Mouse (Mus musculus): ENCODE data around the gene Plxnc1. TPM values are rescaled to one million over a fixed set of nuclear protein-coding genes. Genes with fewer than 3 reads are reported as not detected.

Gene Plxnc1
- polyA plus RNA-seq, 1 experiment: 1.3 TPM

- no peak overlapping the region for H3K4me3 ChIP-seq (ENCODE audit: low read depth, low read length)
- no peaks in the 10 kb centered on the region for H3K4me1 ChIP-seq (ENCODE audit: control insufficient read depth, insufficient read depth, low read length)
- H3K9ac ChIP-seq (ENCODE audit: low read depth, poor library complexity, severe bottlenecking): no peak overlapping the region
- H3K36me3 ChIP-seq (ENCODE audit: control insufficient read depth, insufficient read depth, low read length, poor library complexity, severe bottlenecking): no peaks in the 10 kb centered on the region
- no peaks in the 10 kb centered on the region for H3K27me3 ChIP-seq (ENCODE audit: control insufficient read depth, insufficient read depth, low read length, poor library complexity, severe bottlenecking)
- H3K27ac ChIP-seq (ENCODE audit: insufficient read depth, low read length): no peak overlapping the region
- no peak for TF ChIP-seq CTCF (IDR thresholded peaks at IDR 0.05; ENCODE audit: low read depth, low read length)
- no peak for TF ChIP-seq EP300 (IDR thresholded peaks at IDR 0.05; ENCODE audit: insufficient read depth, low read depth, low read length)
- no peak for TF ChIP-seq POLR2A (IDR thresholded peaks at IDR 0.05; ENCODE audit: insufficient read depth, low read length)
- no peaks in the 10 kb centered on the region for H3K9me3 ChIP-seq (replicated peaks; ENCODE audit: control insufficient read depth, insufficient read depth, low read length, poor library complexity, severe bottlenecking)
Observed at GRCm38 (mm10) chr10:94858277-94859033, 86.2 kb downstream of the Plxnc1 start.

- Histone ChIP-seq H3K4me1 (ENCODE audit: control insufficient read depth, insufficient read depth, low read length) (no peaks in the 10 kb centered on the region), H3K9me3 (replicated peaks; ENCODE audit: control insufficient read depth, insufficient read depth, low read length, poor library complexity, severe bottlenecking) (no peaks in the 10 kb centered on the region), H3K36me3 (ENCODE audit: control insufficient read depth, insufficient read depth, low read length, poor library complexity, severe bottlenecking) (no peaks in the 10 kb centered on the region), H3K27me3 (ENCODE audit: control insufficient read depth, insufficient read depth, low read length, poor library complexity, severe bottlenecking) (no peaks in the 10 kb centered on the region), H3K27ac (ENCODE audit: insufficient read depth, low read length) (no peak overlapping the region), H3K9ac (ENCODE audit: low read depth, poor library complexity, severe bottlenecking) (no peak overlapping the region), H3K4me3 (ENCODE audit: low read depth, low read length) (no peak overlapping the region)
- TF ChIP-seq POLR2A (IDR thresholded peaks at IDR 0.05; ENCODE audit: insufficient read depth, low read length): no peak
- TF ChIP-seq EP300 (IDR thresholded peaks at IDR 0.05; ENCODE audit: insufficient read depth, low read depth, low read length): no peak
- TF ChIP-seq CTCF (IDR thresholded peaks at IDR 0.05; ENCODE audit: low read depth, low read length): no peak
Observed at GRCm38 (mm10) chr10:94850565-94850964, 94.1 kb downstream of the Plxnc1 start.

- no peaks in the 10 kb centered on the region for H3K27me3 ChIP-seq (ENCODE audit: control insufficient read depth, insufficient read depth, low read length, poor library complexity, severe bottlenecking)
- H3K9ac ChIP-seq (ENCODE audit: low read depth, poor library complexity, severe bottlenecking): no peak overlapping the region
- H3K9me3 ChIP-seq (replicated peaks; ENCODE audit: control insufficient read depth, insufficient read depth, low read length, poor library complexity, severe bottlenecking): no peaks in the 10 kb centered on the region
- no peaks in the 10 kb centered on the region for H3K4me1 ChIP-seq (ENCODE audit: control insufficient read depth, insufficient read depth, low read length)
- H3K27ac ChIP-seq (ENCODE audit: insufficient read depth, low read length): no peak overlapping the region
- H3K4me3 ChIP-seq (ENCODE audit: low read depth, low read length): no peak overlapping the region
- no peaks in the 10 kb centered on the region for H3K36me3 ChIP-seq (ENCODE audit: control insufficient read depth, insufficient read depth, low read length, poor library complexity, severe bottlenecking)
- no peak for TF ChIP-seq POLR2A (IDR thresholded peaks at IDR 0.05; ENCODE audit: insufficient read depth, low read length)
- no peak for TF ChIP-seq CTCF (IDR thresholded peaks at IDR 0.05; ENCODE audit: low read depth, low read length)
- no peak for TF ChIP-seq EP300 (IDR thresholded peaks at IDR 0.05; ENCODE audit: insufficient read depth, low read depth, low read length)
Observed at GRCm38 (mm10) chr10:94849930-94850329, 94.7 kb downstream of the Plxnc1 start.

GRCm38 (mm10) chr10:94849360-94849759 lies 95.3 kb downstream of the Plxnc1 start:
- TF ChIP-seq POLR2A (IDR thresholded peaks at IDR 0.05; ENCODE audit: insufficient read depth, low read length) (no peak), EP300 (IDR thresholded peaks at IDR 0.05; ENCODE audit: insufficient read depth, low read depth, low read length) (no peak), CTCF (IDR thresholded peaks at IDR 0.05; ENCODE audit: low read depth, low read length) (no peak)
- no peak overlapping the region for H3K9ac ChIP-seq (ENCODE audit: low read depth, poor library complexity, severe bottlenecking)
- no peaks in the 10 kb centered on the region for H3K4me1 ChIP-seq (ENCODE audit: control insufficient read depth, insufficient read depth, low read length)
- H3K4me3 ChIP-seq (ENCODE audit: low read depth, low read length): no peak overlapping the region
- no peaks in the 10 kb centered on the region for H3K9me3 ChIP-seq (replicated peaks; ENCODE audit: control insufficient read depth, insufficient read depth, low read length, poor library complexity, severe bottlenecking)
- H3K27me3 ChIP-seq (ENCODE audit: control insufficient read depth, insufficient read depth, low read length, poor library complexity, severe bottlenecking): no peaks in the 10 kb centered on the region
- no peak overlapping the region for H3K27ac ChIP-seq (ENCODE audit: insufficient read depth, low read length)
- no peaks in the 10 kb centered on the region for H3K36me3 ChIP-seq (ENCODE audit: control insufficient read depth, insufficient read depth, low read length, poor library complexity, severe bottlenecking)

GRCm38 (mm10) chr10:94848344-94848743 lies 96.3 kb downstream of the Plxnc1 start:
- no peak overlapping the region for H3K4me3 ChIP-seq (ENCODE audit: low read depth, low read length)
- H3K36me3 ChIP-seq (ENCODE audit: control insufficient read depth, insufficient read depth, low read length, poor library complexity, severe bottlenecking): no peaks in the 10 kb centered on the region
- H3K27ac ChIP-seq (ENCODE audit: insufficient read depth, low read length): no peak overlapping the region
- H3K9ac ChIP-seq (ENCODE audit: low read depth, poor library complexity, severe bottlenecking): no peak overlapping the region
- no peaks in the 10 kb centered on the region for H3K27me3 ChIP-seq (ENCODE audit: control insufficient read depth, insufficient read depth, low read length, poor library complexity, severe bottlenecking)
- H3K9me3 ChIP-seq (replicated peaks; ENCODE audit: control insufficient read depth, insufficient read depth, low read length, poor library complexity, severe bottlenecking): no peaks in the 10 kb centered on the region
- TF ChIP-seq CTCF (IDR thresholded peaks at IDR 0.05; ENCODE audit: low read depth, low read length): no peak
- no peak for TF ChIP-seq EP300 (IDR thresholded peaks at IDR 0.05; ENCODE audit: insufficient read depth, low read depth, low read length)
- no peak for TF ChIP-seq POLR2A (IDR thresholded peaks at IDR 0.05; ENCODE audit: insufficient read depth, low read length)
- H3K4me1 ChIP-seq (ENCODE audit: control insufficient read depth, insufficient read depth, low read length): no peaks in the 10 kb centered on the region

- H3K27ac ChIP-seq (ENCODE audit: insufficient read depth, low read length): no peak overlapping the region
- H3K4me3 ChIP-seq (ENCODE audit: low read depth, low read length): no peak overlapping the region
- H3K36me3 ChIP-seq (ENCODE audit: control insufficient read depth, insufficient read depth, low read length, poor library complexity, severe bottlenecking): no peaks in the 10 kb centered on the region
- TF ChIP-seq EP300 (IDR thresholded peaks at IDR 0.05; ENCODE audit: insufficient read depth, low read depth, low read length): no peak
- TF ChIP-seq POLR2A (IDR thresholded peaks at IDR 0.05; ENCODE audit: insufficient read depth, low read length): no peak
- TF ChIP-seq CTCF (IDR thresholded peaks at IDR 0.05; ENCODE audit: low read depth, low read length): no peak
- no peaks in the 10 kb centered on the region for H3K27me3 ChIP-seq (ENCODE audit: control insufficient read depth, insufficient read depth, low read length, poor library complexity, severe bottlenecking)
- H3K4me1 ChIP-seq (ENCODE audit: control insufficient read depth, insufficient read depth, low read length): no peaks in the 10 kb centered on the region
- no peaks in the 10 kb centered on the region for H3K9me3 ChIP-seq (replicated peaks; ENCODE audit: control insufficient read depth, insufficient read depth, low read length, poor library complexity, severe bottlenecking)
- no peak overlapping the region for H3K9ac ChIP-seq (ENCODE audit: low read depth, poor library complexity, severe bottlenecking)
Observed at GRCm38 (mm10) chr10:94846501-94847105, 98.0 kb downstream of the Plxnc1 start.
